Mouse (Mus musculus) cortical plate, adult 2 months (tissue): ENCODE measurements around the gene Rai14.
"Not testable (repeated sequence)": the region's sequence is repeated elsewhere in the genome, so short reads cannot be mapped to it uniquely, and the experiment has no call there.

Experiments used
- CTCF ChIP-seq: fragments of 200-500 bp; IDR thresholded peaks from 2 replicates; pipeline ENCODE4 v1.5.1; 2011; ENCODE audit warnings: mild to moderate bottlenecking, control low read depth, low read length; ENCODE audit not compliant: insufficient read depth; ENCODE audit errors: extremely low read depth
- POLR2A ChIP-seq: fragments of 200-500 bp; IDR thresholded peaks from 2 replicates; pipeline ENCODE4 v1.6.1; 2011; ENCODE audit warnings: mild to moderate bottlenecking, low read length, control low read depth; ENCODE audit not compliant: insufficient read depth; ENCODE audit errors: extremely low read depth

GRCm38 (mm10) chr15:10533361-10533760 is 181.1 kb downstream of the Rai14 start:
- TF ChIP-seq CTCF, POLR2A: not testable (repeated sequence)
